Mouse (Mus musculus): ENCODE data around the gene Atp6v1a.

Atp6v1a gene

DNA sequence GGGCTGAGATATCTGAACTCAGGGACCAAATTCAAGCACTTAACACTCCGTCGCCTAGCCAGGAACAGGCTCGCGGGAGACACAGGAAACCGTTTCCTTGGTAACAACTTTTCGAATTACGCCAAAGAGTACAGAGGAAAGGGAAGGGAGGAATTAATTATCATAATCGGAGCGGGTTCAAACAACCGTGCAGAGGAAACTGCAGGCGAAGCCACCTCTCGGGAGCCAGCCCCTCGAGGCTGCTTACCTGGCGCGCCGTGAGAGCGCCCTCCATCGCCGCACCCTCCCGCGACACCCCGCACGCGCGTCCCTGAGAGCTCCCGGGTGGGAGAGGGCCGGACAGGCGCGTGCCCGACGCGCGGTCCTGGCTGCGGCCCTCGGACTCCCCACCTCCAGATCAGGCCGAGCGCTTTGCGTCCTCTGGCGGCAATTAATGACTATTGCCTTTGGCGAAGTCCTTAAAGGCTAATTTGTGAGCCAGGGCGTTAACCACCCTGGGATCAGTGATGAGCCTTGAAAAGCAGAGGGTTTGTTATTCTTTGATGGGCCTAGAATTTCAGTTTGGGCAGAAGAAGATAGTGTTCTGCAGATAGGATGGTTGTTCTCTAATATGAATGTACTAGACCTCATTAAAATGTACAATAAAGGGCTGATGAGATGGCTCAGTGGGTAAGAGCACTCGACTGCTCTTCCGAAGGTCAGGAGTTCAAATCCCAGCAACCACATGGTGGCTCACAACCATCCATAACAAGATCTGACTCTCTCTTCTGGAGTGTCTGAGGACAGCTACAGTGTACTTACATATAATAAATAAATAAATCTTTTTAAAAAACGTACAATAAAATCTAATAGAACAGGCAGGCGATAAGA is 76.2 kb downstream of the Atp6v1a start, which contains the start of gene Gramd1c:
Gene Gramd1c, minus strand, starts transcription at position 321 of the 870 bp plus-strand sequence.
- peak; percentile 60 to 84 for DNase-seq (ENCODE audit: inconsistent age in 2 of 2, low spot score in 1 of 2)

- DNase-seq (ENCODE audit: inconsistent age in 2 of 2, low spot score in 1 of 2): no peak
Measured at GRCm38 (mm10) chr16:44061341-44061740, 78.2 kb downstream of the Atp6v1a start.

DNA sequence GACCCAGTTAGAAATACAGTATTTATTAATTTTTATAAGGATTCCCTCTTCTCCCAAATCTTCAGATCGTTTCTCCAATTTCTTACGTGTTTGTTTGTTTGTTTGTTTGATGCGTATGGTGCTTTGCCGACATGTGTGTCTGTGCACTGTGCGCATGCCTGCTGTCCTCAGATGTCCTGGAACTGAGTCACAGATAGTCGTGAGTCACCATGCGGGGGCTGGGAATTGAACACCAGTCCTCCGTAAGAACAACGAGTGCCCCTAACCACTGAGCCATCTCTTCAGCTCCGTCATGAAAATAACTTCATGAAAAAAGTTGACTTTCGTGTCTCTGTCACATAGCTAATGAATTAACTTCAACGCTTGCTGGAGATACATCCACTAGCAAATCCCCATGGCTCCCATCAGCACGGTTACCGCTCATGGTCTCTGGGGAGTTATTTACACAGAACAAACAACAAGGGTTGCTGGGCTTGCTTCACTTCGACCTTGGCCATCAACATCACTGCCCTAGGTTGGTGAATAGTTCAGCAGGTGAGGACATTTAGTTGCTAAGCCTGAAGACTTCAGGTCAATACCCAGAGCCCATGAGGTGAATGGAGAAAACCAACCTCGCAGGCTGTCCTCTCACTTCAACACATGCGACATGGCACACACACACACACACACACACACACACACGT is 78.8 kb downstream of the Atp6v1a start:
- no peak for DNase-seq (ENCODE audit: inconsistent age in 2 of 2, low spot score in 1 of 2)

GRCm38 (mm10) chr16:44058745-44059144 is 80.8 kb downstream of the Atp6v1a start:
- peak; percentile 31 to 87 for DNase-seq (ENCODE audit: inconsistent age in 2 of 2, low spot score in 1 of 2)

GRCm38 (mm10) chr16:44055766-44056165 is 83.7 kb downstream of the Atp6v1a start:
- no peak for DNase-seq (ENCODE audit: inconsistent age in 2 of 2, low spot score in 1 of 2)

DNA sequence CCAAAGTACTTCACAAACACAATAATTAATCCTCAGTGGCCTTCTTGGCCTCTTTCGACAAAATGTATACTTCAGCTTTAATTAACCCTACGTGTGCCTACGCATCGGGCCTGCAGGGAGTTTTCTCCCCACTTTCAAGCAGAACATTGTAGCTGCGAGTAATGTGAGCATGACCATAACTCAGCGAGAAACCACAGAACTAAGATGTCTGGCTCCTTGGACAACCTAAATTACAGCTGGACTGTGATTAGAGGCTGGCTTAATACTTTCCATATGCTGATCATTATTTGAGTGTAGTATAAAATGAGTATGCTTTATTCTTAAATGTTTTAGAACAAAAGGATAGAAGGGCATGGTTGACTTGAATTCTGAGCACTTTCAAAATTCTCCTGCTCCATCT is 86.2 kb downstream of the Atp6v1a start:
- no peak for DNase-seq (ENCODE audit: inconsistent age in 2 of 2, low spot score in 1 of 2)

- DNase-seq (ENCODE audit: inconsistent age in 2 of 2, low spot score in 1 of 2): no peak
Measured at GRCm38 (mm10) chr16:44052390-44052789, 87.1 kb downstream of the Atp6v1a start.

DNA sequence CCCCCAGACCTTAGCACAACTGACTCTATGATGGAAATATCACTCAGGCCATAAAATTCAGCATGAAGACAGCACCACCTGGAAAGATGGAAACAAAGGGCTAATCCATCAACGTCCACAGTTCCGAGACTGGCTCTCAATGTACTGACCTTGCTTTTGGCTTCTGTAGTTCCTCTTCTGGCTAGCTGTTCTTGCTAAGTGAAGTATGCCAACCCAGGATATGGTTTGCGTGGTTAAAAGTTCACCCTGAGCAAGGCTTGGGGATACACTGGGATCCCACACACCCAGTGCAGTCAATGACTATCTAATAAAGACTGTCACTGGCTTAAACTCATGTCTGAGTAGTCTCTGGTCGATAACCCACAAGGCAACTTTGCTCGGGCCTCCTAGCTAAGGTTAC is 89.4 kb downstream of the Atp6v1a start:
- DNase-seq (ENCODE audit: inconsistent age in 2 of 2, low spot score in 1 of 2): no peak

- DNase-seq (ENCODE audit: inconsistent age in 2 of 2, low spot score in 1 of 2): no peak
Measured at GRCm38 (mm10) chr16:44039112-44039511, 100.4 kb downstream of the Atp6v1a start.

All from adrenal gland, adult (tissue).